8 mouse cellular contexts compared by ENCODE assay signal in the genomic region with DNA sequence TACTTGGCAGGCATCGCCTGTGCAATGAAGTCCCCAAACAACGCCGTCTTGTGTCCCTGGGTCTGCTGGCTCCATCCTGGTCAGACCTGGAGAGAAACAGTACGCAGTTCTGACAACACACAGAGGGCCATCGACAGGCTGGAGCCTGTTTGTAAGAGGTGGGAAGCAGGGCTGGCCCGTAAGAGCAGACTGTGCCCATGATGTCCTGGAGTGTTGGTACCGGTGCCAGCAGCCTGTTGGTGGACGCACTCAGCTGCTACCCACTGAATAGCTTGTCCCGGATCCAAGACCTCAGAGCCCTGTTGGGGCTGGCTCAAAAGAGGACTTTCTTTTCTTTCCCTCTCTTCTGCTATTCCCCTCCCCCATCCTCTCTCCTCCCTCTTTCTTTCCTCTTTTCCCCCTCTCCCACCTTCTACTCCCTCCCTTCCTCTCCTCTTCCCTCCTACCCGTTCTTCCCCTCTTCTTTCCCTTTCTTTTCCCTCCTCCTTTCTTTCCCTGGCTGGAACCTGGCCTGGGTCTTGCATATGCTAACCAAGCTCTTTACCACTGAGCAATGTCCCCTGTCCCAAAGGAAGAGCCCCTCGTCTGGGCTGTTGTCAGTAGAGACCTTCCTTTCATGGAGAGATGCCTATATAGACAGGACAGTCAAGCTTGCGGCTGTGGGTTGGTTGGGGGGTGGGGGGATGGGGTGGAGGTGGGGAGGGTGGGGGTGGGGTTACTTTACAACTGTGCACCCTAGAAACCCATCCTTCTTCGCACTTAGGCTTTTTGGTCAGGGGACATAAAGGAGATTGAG. TPM values are rescaled to one million over a fixed set of nuclear protein-coding genes. Genes with fewer than 3 reads are reported as not detected.
DNase-seq lines count a peak whose midpoint lies in the region; ATAC-seq and TF ChIP-seq lines count a peak whose summit lies in the region.

No protein-coding gene starts in this region.

- H3K4me2 ChIP-seq in forebrain, embryonic 13.5 days: no peak overlapping the region
- no peak overlapping the region for H3K4me2 ChIP-seq in forebrain, embryonic 12.5 days
- no peak overlapping the region for H3K4me2 ChIP-seq in hindbrain, embryonic 15.5 days
- no peak overlapping the region; the same call in 1 of the 2 replicates for H3K4me2 ChIP-seq in neural tube, embryonic 14.5 days (ENCODE audit: low read depth, low read length)

- H3K36me3 ChIP-seq in forebrain, embryonic 13.5 days (ENCODE audit: poor library complexity, severe bottlenecking): no peaks in the 10 kb centered on the region
- H3K36me3 ChIP-seq in forebrain, embryonic 12.5 days (replicated peaks): no peaks in the 10 kb centered on the region
- H3K36me3 ChIP-seq in hindbrain, embryonic 15.5 days: no peaks in the 10 kb centered on the region
- H3K36me3 ChIP-seq in neural tube, embryonic 14.5 days (ENCODE audit: control insufficient read depth, insufficient read depth, low read length): no peaks in the 10 kb centered on the region

- ATAC-seq in forebrain, embryonic 13.5 days: peak; percentile 55; the same call in 1 of the 2 replicates
- ATAC-seq in forebrain, embryonic 12.5 days (ENCODE audit: low FRiP score): no peak
- ATAC-seq in hindbrain, embryonic 15.5 days (ENCODE audit: low FRiP score, low read depth): peak; percentile 77
- peak; percentile 68 for ATAC-seq in neural tube, embryonic 14.5 days (ENCODE audit: low read depth)

- DNase-seq in left cerebral cortex, postnatal 4 days: peak; percentile 95
- no peak for DNase-seq in left cerebral cortex, adult 2 months (ENCODE audit: extremely low spot score in 1 of 2, low spot score in 2 of 2)
- DNase-seq in adrenal gland, postnatal 4 days (ENCODE audit: low spot score in 2 of 2): no peak
- no peak for DNase-seq in spleen, adult 18-20 months

- no peak overlapping the region for H3K4me3 ChIP-seq in forebrain, embryonic 13.5 days
- no peak overlapping the region for H3K4me3 ChIP-seq in forebrain, embryonic 12.5 days (replicated peaks)
- H3K4me3 ChIP-seq in left cerebral cortex, adult 2 months: no peak overlapping the region
- H3K4me3 ChIP-seq in hindbrain, embryonic 15.5 days: no peak overlapping the region
- H3K4me3 ChIP-seq in neural tube, embryonic 14.5 days (ENCODE audit: low read depth, low read length): no peak overlapping the region

- WGBS in forebrain, embryonic 13.5 days: 60% methylated on average over 13 of the region's 13 CpGs
- 66% methylated on average over 13 of the region's 13 CpGs for WGBS in forebrain, embryonic 12.5 days
- WGBS in hindbrain, embryonic 15.5 days: 36% methylated on average over 13 of the region's 13 CpGs
- WGBS in neural tube, embryonic 14.5 days: 49% methylated on average over 13 of the region's 13 CpGs

- peaks cover 44% of the 10 kb centered on the region for H3K4me1 ChIP-seq in forebrain, embryonic 13.5 days
- peaks cover 18% of the 10 kb centered on the region for H3K4me1 ChIP-seq in forebrain, embryonic 12.5 days
- H3K4me1 ChIP-seq in hindbrain, embryonic 15.5 days (replicated peaks): peaks cover 55% of the 10 kb centered on the region
- H3K4me1 ChIP-seq in neural tube, embryonic 14.5 days (ENCODE audit: control insufficient read depth, insufficient read depth, low read length): peaks cover 28% of the 10 kb centered on the region

- TF ChIP-seq CTCF in left cerebral cortex, adult 2 months (IDR thresholded peaks at IDR 0.05): no peak

- intact Hi-C loops in left cerebral cortex, postnatal 4 days (cut with DNase I): no loop called here
- intact Hi-C loops in left cerebral cortex, adult 2 months (cut with DNase I): no loop called here

- no peak overlapping the region for H3K9ac ChIP-seq in forebrain, embryonic 13.5 days
- H3K9ac ChIP-seq in forebrain, embryonic 12.5 days: no peak overlapping the region
- H3K9ac ChIP-seq in hindbrain, embryonic 15.5 days: no peak overlapping the region
- H3K9ac ChIP-seq in neural tube, embryonic 14.5 days (replicated peaks; ENCODE audit: low read depth, low read length): no peak overlapping the region

- H3K27ac ChIP-seq in forebrain, embryonic 13.5 days: peak overlapping the region; percentile 48
- H3K27ac ChIP-seq in forebrain, embryonic 12.5 days: no peak overlapping the region
- H3K27ac ChIP-seq in left cerebral cortex, adult 2 months: no peak overlapping the region
- H3K27ac ChIP-seq in hindbrain, embryonic 15.5 days (replicated peaks): peak overlapping the region; percentile 56
- H3K27ac ChIP-seq in neural tube, embryonic 14.5 days (ENCODE audit: low read depth, low read length): peak overlapping the region; percentile 44; the same call in 1 of the 2 replicates

- H3K9me3 ChIP-seq in forebrain, embryonic 13.5 days (replicated peaks): no peaks in the 10 kb centered on the region
- no peaks in the 10 kb centered on the region for H3K9me3 ChIP-seq in forebrain, embryonic 12.5 days
- H3K9me3 ChIP-seq in hindbrain, embryonic 15.5 days: no peaks in the 10 kb centered on the region
- no peaks in the 10 kb centered on the region for H3K9me3 ChIP-seq in neural tube, embryonic 14.5 days (ENCODE audit: control insufficient read depth, low read length)

- H3K27me3 ChIP-seq in forebrain, embryonic 13.5 days: no peaks in the 10 kb centered on the region
- no peaks in the 10 kb centered on the region; the same call in 1 of the 2 replicates for H3K27me3 ChIP-seq in forebrain, embryonic 12.5 days
- no peaks in the 10 kb centered on the region for H3K27me3 ChIP-seq in hindbrain, embryonic 15.5 days
- H3K27me3 ChIP-seq in neural tube, embryonic 14.5 days (ENCODE audit: control insufficient read depth, insufficient read depth, low read length): no peaks in the 10 kb centered on the region

RNA-seq across cellular contexts. Expression of gene Igsf3, which starts 27.9 kb away (rescaled TPM):
- polyA plus RNA-seq in forebrain, embryonic 13.5 days (2015; fragmentation: Nextera tagmentation; extraction: Ambion mirVana): 39.7 and 42.2 TPM in 2 replicates
- polyA plus RNA-seq in forebrain, embryonic 12.5 days (2016; fragmentation: Nextera tagmentation; extraction: Ambion mirVana): 27.8 and 29.0 TPM in 2 replicates
- 100 to 1,000 TPM in 1 of 2 experiments, 10 to 100 TPM in 1; 96.4 to 101 TPM for total RNA-seq in left cerebral cortex, postnatal 4 days (2021)
- total RNA-seq in left cerebral cortex, adult 2 months (2021): 10 to 100 TPM; 22.0 to 23.7 TPM
- polyA plus RNA-seq in hindbrain, embryonic 15.5 days (2015; fragmentation: Nextera tagmentation; extraction: Ambion mirVana): 80.2 and 90.6 TPM in 2 replicates
- polyA plus RNA-seq in neural tube, embryonic 14.5 days (2014; fragmentation: Nextera tagmentation; extraction: Ambion mirVana): 58.8 and 66.4 TPM in 2 replicates
- total RNA-seq in adrenal gland, postnatal 4 days (2021): 10 to 100 TPM; 15.4 to 20.3 TPM

Comparison
In these comparisons a context has a peak if more than half of its experiments do, and no peak if none do; other contexts are left out.
1. H3K27ac ChIP-seq: peak in forebrain, embryonic 13.5 days (single experiment), hindbrain, embryonic 15.5 days (single experiment) and neural tube, embryonic 14.5 days (single experiment); none in forebrain, embryonic 12.5 days (single experiment) and left cerebral cortex, adult 2 months (single experiment).